In the genomic region with DNA sequence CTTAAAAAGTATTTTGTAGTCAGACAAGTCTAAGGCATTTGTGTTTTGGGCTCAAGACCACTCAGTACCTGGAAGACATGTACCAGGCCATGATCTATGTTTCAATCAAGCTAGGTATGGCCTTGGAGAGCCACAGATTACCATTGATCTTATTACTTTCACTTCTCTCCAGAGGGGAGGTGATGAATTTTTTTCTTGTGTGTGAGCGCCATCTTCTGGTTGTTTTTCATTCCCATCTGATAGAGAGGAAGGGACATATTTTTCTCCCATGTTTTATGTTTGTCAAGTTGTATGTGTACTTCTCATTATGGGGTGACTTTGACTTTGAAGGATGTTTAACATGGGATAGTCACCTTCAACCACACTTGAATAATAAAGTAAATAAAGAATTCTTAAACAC, we compare ENCODE assay signal across 9 mouse cellular contexts.
DNase-seq lines count a peak whose midpoint lies in the region; ATAC-seq and TF ChIP-seq lines count a peak whose summit lies in the region.
"Had no signal": no experiment of that assay in that cellular context is flagged by ENCODE, and none has a peak within 500 bp of the region (broad histone marks: within the 10 kb centered on the region; RNA-seq: fewer than 3 reads in every experiment).

No protein-coding gene starts in this region.

- H3K4me3 ChIP-seq in kidney, postnatal 0 days (replicated peaks; ENCODE audit: low read depth, low read length): no peak overlapping the region
- H3K4me3 ChIP-seq: heart, embryonic 13.5 days; liver, embryonic 13.5 days had no signal

- H3K4me1 ChIP-seq in kidney, postnatal 0 days (replicated peaks; ENCODE audit: insufficient read depth, low read length): no peaks in the 10 kb centered on the region
- H3K4me1 ChIP-seq: heart, embryonic 13.5 days; liver, embryonic 13.5 days had no signal

- DNase-seq in kidney, adult 18-20 months: peak; percentile 5
- DNase-seq in kidney, adult 11 months: no peak
- peak; percentile 84 for DNase-seq in A20 (ENCODE audit: low read depth, low spot score)
- peak; percentile 54 for DNase-seq in Muller cell, postnatal 12 days (ENCODE audit: inconsistent ontology term)
- peak; percentile 26 for DNase-seq in kidney, postnatal 0 days (ENCODE audit: low spot score)
- no peak for DNase-seq in gastrocnemius, adult 8-10 months (ENCODE audit: low spot score in 2 of 2)
- no peak for DNase-seq in right cerebral cortex, postnatal 14 days
- DNase-seq: liver, embryonic 13.5 days had no signal

- H3K27me3 ChIP-seq in kidney, postnatal 0 days (ENCODE audit: insufficient read depth, low read length): no peaks in the 10 kb centered on the region
- H3K27me3 ChIP-seq: heart, embryonic 13.5 days; liver, embryonic 13.5 days had no signal

- peak; percentile 70 for TF ChIP-seq CTCF in kidney, postnatal 0 days (IDR thresholded peaks at IDR 0.05; ENCODE audit: low read depth)

- H3K27ac ChIP-seq in kidney, postnatal 0 days: 0 out of 2 replicates have a peak overlapping the region, but pooled peaks have one; percentile 54
- H3K27ac ChIP-seq: heart, embryonic 13.5 days; liver, embryonic 13.5 days had no signal

- no peaks in the 10 kb centered on the region for H3K9me3 ChIP-seq in kidney, postnatal 0 days (replicated peaks; ENCODE audit: low read length)
- H3K9me3 ChIP-seq: heart, embryonic 13.5 days; liver, embryonic 13.5 days had no signal

- H3K9ac ChIP-seq in kidney, postnatal 0 days (ENCODE audit: low read depth, low read length): no peak overlapping the region
- H3K9ac ChIP-seq: heart, embryonic 13.5 days; liver, embryonic 13.5 days had no signal

- no peaks in the 10 kb centered on the region for H3K36me3 ChIP-seq in kidney, postnatal 0 days (ENCODE audit: insufficient read depth, low read length)
- H3K36me3 ChIP-seq: heart, embryonic 13.5 days; liver, embryonic 13.5 days had no signal

- H3K4me2 ChIP-seq in kidney, postnatal 0 days (ENCODE audit: low read length): no peak overlapping the region
- H3K4me2 ChIP-seq: heart, embryonic 13.5 days; liver, embryonic 13.5 days had no signal

- 10% methylated on average over 1 of the region's 1 CpGs for WGBS in kidney, postnatal 0 days

- no peak for ATAC-seq in kidney, postnatal 0 days (replicated peaks; ENCODE audit: low FRiP score, low read depth)

Comparison
In these comparisons a context has a peak if more than half of its experiments do, and no peak if none do; other contexts are left out.
1. DNase-seq: peak in kidney, adult 18-20 months (single experiment), A20 (single experiment), Muller cell, postnatal 12 days (single experiment) and kidney, postnatal 0 days (single experiment); none in kidney, adult 11 months (single experiment), gastrocnemius, adult 8-10 months (0 of 2) and right cerebral cortex, postnatal 14 days (single experiment).